Mouse (Mus musculus) layer of hippocampus, adult 2 months (tissue): ENCODE data around the gene Fbxl14. TPM values are rescaled to one million over a fixed set of nuclear protein-coding genes. Genes with fewer than 3 reads are reported as not detected.

Source experiments
- DNase-seq, 2 experiments: peaks; one replicate each; pipeline ENCODE4 v3.0.0; 2022; ENCODE audit warnings: low spot score in 2 of 2
- H3K27ac ChIP-seq: fragments of 200-600 bp; 2 replicates; pipeline ENCODE4 v1.8.1; 2022
- H3K4me3 ChIP-seq: fragments of 200-600 bp; 2 replicates; pipeline ENCODE4 v1.8.1; 2022; ENCODE audit warnings: mild to moderate bottlenecking
- CTCF ChIP-seq: fragments of 200-600 bp; conservative IDR thresholded peaks from 2 replicates; pipeline ENCODE4 v1.8.1; 2022; ENCODE audit warnings: antibody characterized with exemption, mild to moderate bottlenecking, moderate library complexity
- total RNA-seq, 2 experiments: library from RNA; stranded (reverse); gene quantifications; 2 replicates each; pipeline ENCODE4 v1.2.3; 2021

The Fbxl14 gene
- total RNA-seq, 2 experiments from 2014 or later = 32.3 to 34.3 TPM

DNA sequence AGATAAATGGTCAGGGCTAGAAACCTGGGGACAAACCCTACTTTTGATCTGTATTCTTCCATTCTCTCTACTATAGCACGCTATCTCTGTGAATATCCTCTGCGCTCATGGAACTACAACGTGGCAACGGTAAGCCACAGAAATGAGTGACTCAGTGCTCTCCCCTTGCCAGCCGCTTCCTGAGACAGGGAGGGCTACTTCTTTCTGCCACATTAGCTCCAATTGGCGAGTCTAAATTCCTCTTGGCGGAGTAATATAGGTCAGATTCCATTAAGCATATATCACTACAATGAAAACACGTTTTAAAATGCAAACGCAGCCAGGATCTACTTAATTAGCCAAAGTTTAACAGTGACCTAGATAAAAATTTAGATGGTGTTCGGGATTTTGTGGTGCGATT lies 33.2 kb downstream of the Fbxl14 start:
- Histone ChIP-seq H3K4me3 (no peak overlapping the region), H3K27ac (no peak overlapping the region)
- no peak for TF ChIP-seq CTCF
- DNase-seq = no peak

DNA sequence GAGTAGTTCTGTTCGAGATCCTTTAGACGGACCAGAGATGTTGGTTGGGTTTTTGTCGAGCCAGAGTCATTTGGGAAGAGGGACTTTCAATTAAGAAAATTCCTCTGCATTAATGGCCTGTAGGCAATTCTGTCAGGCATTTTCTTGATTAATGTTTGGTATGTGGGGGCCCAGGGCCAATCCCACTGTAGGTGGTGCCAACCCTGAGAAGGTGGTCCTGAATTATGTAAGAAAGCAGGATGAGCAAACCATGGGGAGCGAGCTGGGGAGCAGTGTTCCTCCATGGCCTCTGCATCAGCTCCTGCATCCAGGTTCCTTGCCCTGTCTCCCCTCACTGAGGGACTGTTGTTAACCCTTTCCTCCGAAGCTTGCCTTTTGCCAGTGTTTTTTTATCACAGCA lies 34.0 kb downstream of the Fbxl14 start:
- no peak for DNase-seq
- no peak overlapping the region for H3K4me3 ChIP-seq
- TF ChIP-seq CTCF = no peak
- no peak overlapping the region for H3K27ac ChIP-seq

DNA sequence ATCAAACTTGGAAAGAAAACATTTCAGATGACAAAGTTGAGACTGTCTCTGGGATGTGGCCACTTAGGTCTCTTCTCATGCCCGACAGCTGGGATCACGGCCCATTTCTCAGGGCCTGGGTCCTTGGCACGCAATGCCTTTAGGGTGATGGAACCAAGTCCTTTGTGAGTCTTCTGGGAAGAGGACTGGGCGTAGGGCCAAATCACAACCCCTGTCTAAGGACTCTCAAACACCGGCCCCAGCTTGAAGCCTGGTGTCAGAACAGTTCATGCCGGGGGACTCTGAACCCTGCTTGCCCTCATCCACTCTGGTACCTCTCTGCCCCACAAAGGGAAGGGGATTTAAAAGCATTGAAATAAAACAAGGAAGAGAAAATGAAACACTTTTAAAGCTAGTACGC lies 34.6 kb downstream of the Fbxl14 start:
- no peak overlapping the region for H3K27ac ChIP-seq
- TF ChIP-seq CTCF = no peak
- H3K4me3 ChIP-seq = no peak overlapping the region
- no peak for DNase-seq

DNA sequence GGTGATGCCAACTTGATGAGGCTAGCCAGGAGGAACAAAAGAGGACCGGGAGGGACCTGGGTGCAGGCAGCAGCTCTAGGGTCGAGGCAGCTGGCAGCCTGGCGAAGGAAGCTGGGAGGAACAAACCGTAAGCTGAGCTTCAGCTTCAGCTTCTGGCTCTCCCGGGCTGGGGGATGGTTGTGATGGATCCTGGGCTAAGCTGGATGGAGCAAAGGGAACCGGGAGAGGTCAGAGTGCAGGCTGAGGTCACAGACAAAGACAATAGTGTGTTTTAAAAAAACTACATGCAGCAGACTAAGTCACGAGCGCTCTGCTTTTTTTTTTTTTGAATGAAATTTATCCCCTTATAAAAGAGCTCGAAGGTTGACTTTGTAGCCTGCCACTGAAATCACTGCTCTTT lies 41.3 kb downstream of the Fbxl14 start:
- Histone ChIP-seq H3K27ac (no peak overlapping the region), H3K4me3 (no peak overlapping the region)
- no peak for TF ChIP-seq CTCF
- DNase-seq = no peak

DNA sequence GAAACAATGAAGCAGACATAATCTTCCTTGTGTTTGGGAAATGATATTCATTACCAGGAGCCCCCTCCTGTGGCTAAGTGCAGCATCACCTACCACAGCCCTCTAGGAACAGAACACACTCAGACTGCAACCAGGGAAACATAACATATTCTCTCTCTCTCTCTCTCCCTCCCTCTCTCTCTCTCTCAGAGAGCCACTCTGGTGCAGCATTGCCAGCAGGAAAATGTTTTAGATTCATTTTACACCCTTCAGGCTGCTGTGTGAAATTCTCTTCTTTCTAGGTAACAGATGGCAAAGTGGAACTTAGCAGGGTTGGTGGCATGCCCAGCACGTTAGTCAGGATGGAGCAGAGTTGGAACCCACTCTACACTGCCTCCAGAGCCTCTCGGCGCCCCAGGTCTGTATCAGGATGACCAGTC lies 42.0 kb downstream of the Fbxl14 start:
- peak; percentile 18 to 64 for DNase-seq
- Histone ChIP-seq H3K4me3 (no peak overlapping the region), H3K27ac (no peak overlapping the region)
- peak; percentile 67 for TF ChIP-seq CTCF

DNA sequence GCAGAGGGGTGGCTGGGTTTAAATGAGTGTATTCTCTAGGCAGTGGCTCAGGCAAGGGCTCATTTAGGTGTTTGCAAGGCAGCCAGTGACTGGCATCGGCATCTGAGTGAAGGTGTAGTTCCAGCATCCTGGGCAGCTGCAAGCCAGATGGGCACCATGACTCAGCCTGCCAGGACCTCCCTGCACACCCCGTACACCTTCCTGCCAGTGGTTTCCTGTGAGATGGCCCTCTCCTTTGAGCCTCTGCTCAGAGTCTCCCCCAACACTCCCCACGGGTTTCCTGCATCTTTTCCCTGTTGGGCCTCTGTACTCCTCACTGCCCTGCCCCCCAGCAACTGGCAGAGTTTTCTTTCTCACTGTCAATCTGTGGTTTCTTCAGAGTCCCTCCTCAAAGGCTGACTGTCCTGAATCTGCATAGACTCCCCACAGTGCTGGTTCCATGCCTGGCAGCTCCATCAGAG lies 42.5 kb downstream of the Fbxl14 start:
- H3K27ac ChIP-seq = no peak overlapping the region
- no peak for TF ChIP-seq CTCF
- H3K4me3 ChIP-seq = no peak overlapping the region
- peak in 1 of 2 experiments; percentile 13 for DNase-seq

DNA sequence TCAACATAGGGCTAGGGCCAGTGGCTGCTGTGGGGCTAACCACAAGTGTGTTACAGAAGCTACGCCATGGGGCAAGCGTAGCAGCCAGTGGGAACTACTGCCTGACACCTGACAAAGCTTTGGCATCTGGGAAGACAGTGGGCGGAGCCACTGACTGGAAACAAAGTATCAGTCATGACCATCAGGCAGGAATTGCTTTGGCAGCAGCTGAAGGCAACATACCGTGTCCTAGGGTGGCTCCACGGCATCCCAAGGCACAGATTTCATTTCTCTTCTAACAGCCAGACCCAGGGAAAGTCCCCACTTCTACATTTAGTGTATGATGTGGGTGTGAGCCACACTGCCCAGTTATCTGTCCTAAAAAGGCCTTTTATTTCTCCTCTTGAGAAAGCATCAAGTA lies 47.0 kb downstream of the Fbxl14 start:
- no peak overlapping the region for H3K4me3 ChIP-seq
- TF ChIP-seq CTCF = no peak
- no peak for DNase-seq
- no peak overlapping the region for H3K27ac ChIP-seq

DNA sequence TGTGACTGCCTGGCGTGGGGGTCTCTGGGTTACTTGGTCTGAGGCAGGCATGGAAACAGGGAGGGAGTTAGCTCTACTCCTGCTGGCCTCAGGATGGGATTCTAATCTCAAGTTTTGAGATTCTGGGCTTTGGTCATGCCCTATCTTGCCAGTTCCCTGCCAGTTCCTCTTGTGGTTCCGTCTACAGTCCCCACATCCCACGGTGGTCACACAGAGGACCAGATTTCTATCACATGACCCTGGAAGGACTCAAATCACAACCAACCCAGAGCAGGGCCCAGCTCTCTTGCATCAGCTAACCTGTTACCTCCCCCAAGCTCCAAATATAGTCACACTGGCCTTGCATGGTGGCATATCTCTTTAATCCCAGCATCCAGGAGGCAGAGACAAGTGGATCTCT lies 50.2 kb downstream of the Fbxl14 start:
- Histone ChIP-seq H3K27ac (no peak overlapping the region), H3K4me3 (no peak overlapping the region)
- DNase-seq = no peak
- TF ChIP-seq CTCF = no peak

Other genes starting within 250 kb of the Fbxl14 start
- 1 to 10 TPM; 1.8 to 1.9 TPM for gene Cacna2d4, start 243.1 kb upstream of the Fbxl14 start, total RNA-seq
- gene Lrtm2, start 148.9 kb upstream of the Fbxl14 start, total RNA-seq = 10 to 100 TPM; 43.3 to 44.6 TPM
- gene Adipor2, start 62.0 kb upstream of the Fbxl14 start, total RNA-seq = 10 to 100 TPM; 37.1 to 40.5 TPM
- 1 to 10 TPM; 2.0 TPM for gene Wnt5b, start 64.7 kb downstream of the Fbxl14 start, total RNA-seq